Mouse (Mus musculus) MEL (cell line): ENCODE measurements around the gene Snap25.

ENCODE experiments used
- CTCF ChIP-seq, 3 experiments: IDR thresholded peaks in 2 of 3; conservative IDR thresholded peaks in 1 of 3; 2 replicates each; pipeline ENCODE4 v1.5.1; 2011 to 2012; ENCODE audit warnings: low read length in 3 of 3, low read depth in 2 of 3, mild to moderate bottlenecking in 2 of 3, improper control_type of control experiment in 1 of 3, inconsistent platforms in 1 of 3, mixed read lengths in 1 of 3, moderate library complexity in 1 of 3; ENCODE audit not compliant: control insufficient read depth in 1 of 3, insufficient read depth in 1 of 3, poor library complexity in 1 of 3, severe bottlenecking in 1 of 3
- HCFC1 ChIP-seq: IDR thresholded peaks from 2 replicates; pipeline ENCODE4 v1.6.1; 2012; ENCODE audit warnings: low read depth, mild to moderate bottlenecking, inconsistent platforms, low read length, improper control_type of control experiment, moderate library complexity
- MAX ChIP-seq: IDR thresholded peaks from 2 replicates; pipeline ENCODE4 v1.6.1; 2011; ENCODE audit warnings: low read length, improper control_type of control experiment
- POLR2A ChIP-seq, 2 experiments: IDR thresholded peaks; 2 replicates each; pipeline ENCODE4 v1.6.1; 2011 to 2012; ENCODE audit warnings: low read length in 2 of 2, mild to moderate bottlenecking in 2 of 2, control low read depth in 1 of 2, improper control_type of control experiment in 1 of 2, low read depth in 1 of 2, moderate library complexity in 1 of 2; ENCODE audit not compliant: control insufficient read depth in 1 of 2, insufficient read depth in 1 of 2, poor library complexity in 1 of 2
- SIN3A ChIP-seq: IDR thresholded peaks from 2 replicates; pipeline ENCODE4 v1.6.1; 2012; ENCODE audit warnings: low read length, improper control_type of control experiment, inconsistent platforms

- no peak for TF ChIP-seq MAX
- TF ChIP-seq HCFC1: no peak
- no peak for TF ChIP-seq POLR2A (IDR thresholded peaks at IDR 0.05; ENCODE audit: control insufficient read depth in 1 of 2, insufficient read depth in 1 of 2, low read depth in 1 of 2, low read length in 2 of 2, poor library complexity in 1 of 2)
- TF ChIP-seq CTCF (IDR thresholded peaks at IDR 0.05 in 2 of 3, conservative IDR thresholded peaks at IDR 0.05 in 1 of 3; ENCODE audit: control insufficient read depth in 1 of 3, insufficient read depth in 1 of 3, low read depth in 2 of 3, low read length in 3 of 3, poor library complexity in 1 of 3, severe bottlenecking in 1 of 3): no peak
- TF ChIP-seq SIN3A: no peak
These were observed 36.3 kb upstream of the Snap25 start for GRCm38 (mm10) chr2:136676918-136677445.
